Mouse (Mus musculus) cerebellum, postnatal 10 days (tissue): ENCODE results near the gene Kctd13.

ENCODE experiments used
- DNase-seq, 2 experiments: peaks; one replicate each; pipeline ENCODE4 v3.0.0; 2021; ENCODE audit warnings: mixed read lengths in 2 of 2

Kctd13 gene

DNA sequence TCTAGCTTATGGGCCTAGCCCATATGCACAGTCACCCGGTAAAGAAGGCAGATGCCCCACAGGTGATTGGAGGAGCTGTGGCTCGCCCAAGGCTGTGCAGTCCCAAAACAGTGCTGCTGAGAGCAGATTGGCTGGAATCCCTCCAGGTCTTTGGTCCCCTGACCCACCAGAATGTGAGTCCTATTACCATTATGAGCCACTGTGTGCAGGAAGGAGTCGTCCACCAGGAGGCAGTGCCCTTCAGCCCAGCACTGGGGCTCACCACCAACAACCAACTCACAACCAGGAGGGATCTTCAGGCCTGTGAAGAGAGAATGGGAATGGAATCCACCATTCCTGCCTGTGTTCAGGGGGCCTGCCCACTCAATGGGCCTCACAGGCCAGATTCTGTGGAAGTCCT lies 17.9 kb downstream of the Kctd13 start:
- peak; percentile 81 to 88 for DNase-seq

DNA sequence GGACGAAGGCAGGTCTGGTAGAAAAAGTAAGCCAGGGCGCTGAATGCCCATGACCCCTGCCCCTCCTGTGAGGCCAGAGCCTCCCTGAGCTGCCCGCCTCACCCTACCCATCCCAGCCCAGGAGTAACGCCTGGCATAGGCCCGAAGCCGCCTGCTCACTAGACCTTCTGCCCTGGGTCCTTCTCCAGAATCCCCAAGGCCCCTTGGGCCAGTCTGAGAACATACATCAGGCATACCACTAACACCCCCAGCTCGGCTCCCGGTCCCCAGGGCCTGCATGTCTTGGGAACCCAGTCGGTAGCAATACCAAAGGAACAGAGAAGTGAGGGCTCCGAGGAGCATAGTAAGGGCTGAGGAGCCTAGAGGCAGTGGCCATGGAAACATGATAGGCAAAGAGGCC lies 19.9 kb downstream of the Kctd13 start:
- peak; percentile 33 to 35 for DNase-seq

DNA sequence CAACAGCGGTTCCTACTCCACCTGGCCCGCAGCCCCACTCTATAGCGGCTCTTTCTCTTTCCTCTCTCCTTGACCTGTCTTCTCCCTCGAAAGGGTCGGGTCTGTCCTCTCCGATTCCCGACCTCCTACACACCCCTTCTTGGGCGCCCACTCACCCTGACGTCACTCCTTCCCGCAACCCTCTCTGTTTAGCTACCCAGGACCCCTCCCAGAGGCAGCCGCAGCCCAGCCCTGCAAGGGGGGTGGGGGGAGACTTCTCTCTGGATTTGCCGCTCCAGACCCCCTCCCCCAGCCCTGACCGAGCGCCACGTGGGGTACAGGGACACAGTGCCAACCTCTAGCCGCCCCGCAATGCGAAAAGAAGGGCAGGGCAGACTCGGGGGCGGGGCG lies 20.7 kb downstream of the Kctd13 start, which contains the start of gene Asphd1:
Gene Asphd1, minus strand, starts transcription at position 180 of the 390 bp plus-strand sequence.
- peak; percentile 86 to 88 for DNase-seq

DNA sequence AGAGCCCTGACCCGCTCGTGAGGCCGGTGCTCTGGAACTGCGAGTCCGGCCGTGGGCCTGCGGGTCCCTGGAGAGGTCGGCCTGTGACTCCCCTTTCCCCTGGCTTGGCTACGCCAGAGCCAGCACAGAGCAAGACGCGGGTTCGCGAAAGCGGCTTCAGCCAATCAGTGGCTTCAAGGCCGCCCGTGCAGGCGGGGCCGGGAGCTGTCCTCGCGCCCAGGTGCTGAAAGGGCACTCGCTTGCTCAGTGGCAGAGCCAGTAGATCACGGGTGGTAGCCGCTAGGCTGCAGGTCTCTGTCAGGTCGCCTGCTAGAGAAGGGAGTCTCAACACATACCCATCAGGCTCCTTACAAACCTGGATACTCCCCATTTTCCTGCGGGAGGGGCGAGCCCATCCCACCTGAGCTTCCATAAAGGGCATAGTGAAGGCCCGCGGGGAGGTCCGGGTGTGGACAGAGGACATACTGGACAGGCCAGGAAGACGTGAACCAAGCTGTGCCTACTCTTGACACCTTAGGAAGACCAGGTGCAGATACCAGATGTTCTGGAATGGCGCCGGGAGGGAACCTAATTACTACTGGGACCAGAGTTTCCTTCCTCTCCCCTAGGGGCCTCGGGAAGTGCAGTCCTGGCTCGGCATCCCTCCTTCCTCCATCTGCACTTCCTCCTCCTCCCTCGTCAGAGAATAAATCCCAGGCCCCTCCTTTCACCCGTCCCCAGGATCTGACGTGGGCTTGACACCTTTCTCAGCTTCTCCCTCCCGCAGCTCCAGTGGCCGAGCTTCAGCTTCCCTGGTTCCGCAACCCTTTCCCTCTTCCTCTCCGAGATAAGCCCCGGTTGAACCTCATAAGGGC lies 21.3 kb downstream of the Kctd13 start, which contains the start of gene Sez6l2:
Gene Sez6l2, plus strand, starts transcription at position 771 of the 854 bp plus-strand sequence.
- peak; percentile 90 to 92 for DNase-seq

DNA sequence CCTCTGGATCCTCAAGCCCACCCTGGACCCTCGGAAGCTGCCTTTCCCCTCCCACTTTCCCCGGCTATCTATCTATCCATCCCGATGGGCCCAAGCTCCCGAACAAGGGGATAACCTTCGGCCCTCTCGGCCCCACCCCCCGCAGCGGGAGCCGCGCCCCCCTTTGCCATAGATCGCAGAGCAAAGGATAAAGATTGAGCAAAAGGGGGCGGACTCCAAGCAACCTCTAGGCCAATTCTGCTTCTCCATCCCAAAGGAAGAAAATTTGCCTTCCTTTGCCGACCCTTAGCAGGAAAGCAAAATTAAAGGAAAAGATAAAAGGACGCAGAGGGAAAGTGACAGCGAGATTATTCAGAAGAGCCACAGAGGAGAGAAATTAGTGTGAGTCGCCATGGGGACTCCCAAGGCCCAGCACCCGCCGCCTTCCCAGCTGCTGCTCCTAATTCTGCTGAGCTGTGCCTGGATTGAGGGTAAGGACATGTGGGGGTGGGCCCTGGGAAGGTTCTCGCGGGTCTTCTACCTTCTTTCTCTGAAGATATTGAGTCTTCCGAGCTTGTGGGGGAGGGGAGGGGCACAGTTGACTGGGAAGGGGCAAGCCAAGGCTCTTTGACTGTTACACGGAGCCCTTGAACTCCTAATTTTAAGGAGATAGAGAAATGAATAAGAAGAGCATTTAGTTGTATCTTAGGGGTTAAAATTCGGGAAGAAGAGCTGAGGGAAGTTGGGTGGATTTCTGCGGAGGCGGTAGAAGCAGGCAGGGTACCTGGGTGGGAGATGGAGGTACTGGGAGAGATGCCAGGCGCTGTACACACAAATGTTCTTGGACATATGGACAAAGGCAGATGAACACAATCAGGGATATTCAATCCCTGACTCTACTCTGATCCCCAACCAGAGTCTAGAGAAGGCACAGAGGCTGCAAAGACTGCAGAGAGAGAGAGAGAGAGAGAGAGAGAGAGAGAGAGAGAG lies 22.3 kb downstream of the Kctd13 start:
- DNase-seq, result peak; percentile 84

DNA sequence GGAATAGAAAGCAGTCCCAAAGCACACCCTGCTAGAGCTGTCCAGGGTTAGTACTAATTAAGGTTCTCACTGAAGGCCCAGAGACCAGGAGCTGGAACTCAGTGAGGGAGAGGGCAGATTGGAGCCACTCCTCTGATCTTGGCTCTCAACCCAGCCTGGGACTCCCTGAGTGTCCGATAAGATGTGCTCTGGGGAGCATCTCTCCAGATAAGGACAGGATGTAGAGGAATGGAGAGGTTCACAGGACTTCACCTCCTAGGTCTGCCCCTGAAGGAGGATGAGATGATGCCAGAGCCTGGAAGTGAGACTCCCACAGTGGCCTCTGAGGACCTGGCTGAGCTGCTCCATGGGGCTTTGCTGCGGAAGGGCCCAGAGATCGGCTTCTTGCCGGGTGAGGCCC lies 23.1 kb downstream of the Kctd13 start:
- DNase-seq, result peak in 1 of 2 experiments; percentile 44

DNA sequence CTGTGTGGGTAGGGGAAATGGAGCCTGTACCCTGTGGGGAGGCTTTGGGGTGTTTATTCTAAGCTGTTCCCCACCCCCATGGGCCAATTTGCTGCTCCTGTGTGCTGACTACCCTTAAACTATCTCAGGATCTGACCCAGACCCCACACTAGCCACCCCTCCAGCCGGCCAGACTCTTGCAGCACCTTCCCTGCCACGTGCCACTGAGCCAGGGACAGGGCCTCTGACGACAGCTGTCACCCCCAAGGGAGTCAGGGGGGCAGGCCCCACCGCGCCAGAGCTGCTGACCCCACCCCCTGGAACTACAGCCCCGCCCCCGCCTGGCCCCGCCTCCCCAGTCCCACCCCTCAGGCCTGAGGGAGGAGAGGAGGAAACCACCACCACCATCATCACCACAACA lies 24.0 kb downstream of the Kctd13 start:
- peak; percentile 29 to 47 for DNase-seq

DNA sequence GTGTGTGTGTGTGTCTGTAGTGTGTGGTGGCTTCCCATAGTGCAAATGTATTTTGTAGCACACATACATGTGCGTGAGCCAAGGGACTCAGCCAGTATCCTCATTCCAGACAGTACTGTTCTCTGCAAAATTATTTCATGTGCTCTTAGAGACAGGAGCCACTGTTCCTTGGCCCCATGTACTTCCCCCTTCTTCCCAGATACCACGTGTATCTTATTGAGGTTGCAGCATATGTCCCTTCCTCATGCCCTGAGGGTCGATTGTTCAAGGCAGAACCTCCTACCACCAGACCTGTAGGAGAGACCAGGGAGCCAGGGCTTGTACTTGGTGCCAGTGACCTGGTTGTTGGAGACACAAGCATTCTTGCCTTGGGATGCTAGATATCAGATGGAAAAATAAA lies 26.4 kb downstream of the Kctd13 start:
- no peak for DNase-seq

DNA sequence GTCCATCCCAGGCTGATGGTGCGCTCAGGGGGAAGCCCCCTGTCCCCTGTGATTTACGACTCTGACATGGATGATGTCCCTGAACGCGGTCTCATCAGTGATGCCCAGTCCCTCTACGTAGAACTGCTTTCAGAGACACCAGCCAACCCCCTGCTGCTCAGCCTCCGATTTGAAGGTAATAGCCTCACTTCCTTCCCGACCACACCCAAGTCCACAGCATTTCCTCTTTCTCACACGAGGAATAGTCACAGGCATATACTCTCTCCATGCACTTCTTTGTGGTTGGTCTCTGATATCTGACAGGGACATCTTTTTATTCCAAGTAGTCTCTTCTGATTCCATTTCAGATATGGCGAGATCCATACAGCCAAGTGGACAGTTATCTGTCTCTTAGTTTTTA lies 31.1 kb downstream of the Kctd13 start:
- DNase-seq, result no peak

DNA sequence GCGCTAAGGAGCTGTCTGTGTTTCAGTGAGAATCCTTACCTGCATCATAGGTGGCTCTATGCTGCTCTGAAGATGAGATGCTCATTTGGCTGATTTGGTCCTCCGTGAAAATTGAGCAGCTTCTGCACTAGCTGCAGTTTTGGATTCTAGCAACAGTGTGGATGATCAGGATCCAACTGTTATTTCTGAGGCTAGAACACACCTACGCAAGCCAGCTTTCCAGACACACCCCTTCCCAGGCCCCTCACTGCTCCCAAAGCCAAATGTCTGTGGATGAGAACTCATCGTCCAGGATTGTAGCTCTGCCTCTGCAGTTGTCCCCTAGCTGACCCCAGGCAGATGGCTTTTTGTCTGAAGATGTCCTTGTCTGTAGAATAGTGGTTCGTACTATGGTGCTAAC lies 32.4 kb downstream of the Kctd13 start:
- no peak for DNase-seq

DNA sequence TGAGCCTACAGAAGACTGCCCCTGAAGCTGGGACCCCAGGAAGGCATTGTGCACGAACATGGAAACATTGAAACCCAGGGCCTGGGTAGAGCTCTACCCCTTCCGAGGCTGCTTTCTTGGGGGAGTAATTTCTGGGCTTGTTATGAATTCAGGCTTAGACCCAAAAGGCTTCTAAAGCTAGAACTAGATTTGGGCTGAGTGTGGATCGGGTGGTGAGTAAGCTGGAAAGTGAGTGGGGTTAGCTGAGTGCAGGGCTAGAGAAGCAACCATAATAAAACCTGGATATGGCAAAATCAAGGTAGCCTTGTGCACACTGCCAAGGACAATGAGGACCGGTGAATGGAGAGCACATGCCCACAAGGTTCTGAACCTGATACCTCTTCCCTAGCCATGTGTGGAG lies 33.3 kb downstream of the Kctd13 start:
- DNase-seq, result no peak

DNA sequence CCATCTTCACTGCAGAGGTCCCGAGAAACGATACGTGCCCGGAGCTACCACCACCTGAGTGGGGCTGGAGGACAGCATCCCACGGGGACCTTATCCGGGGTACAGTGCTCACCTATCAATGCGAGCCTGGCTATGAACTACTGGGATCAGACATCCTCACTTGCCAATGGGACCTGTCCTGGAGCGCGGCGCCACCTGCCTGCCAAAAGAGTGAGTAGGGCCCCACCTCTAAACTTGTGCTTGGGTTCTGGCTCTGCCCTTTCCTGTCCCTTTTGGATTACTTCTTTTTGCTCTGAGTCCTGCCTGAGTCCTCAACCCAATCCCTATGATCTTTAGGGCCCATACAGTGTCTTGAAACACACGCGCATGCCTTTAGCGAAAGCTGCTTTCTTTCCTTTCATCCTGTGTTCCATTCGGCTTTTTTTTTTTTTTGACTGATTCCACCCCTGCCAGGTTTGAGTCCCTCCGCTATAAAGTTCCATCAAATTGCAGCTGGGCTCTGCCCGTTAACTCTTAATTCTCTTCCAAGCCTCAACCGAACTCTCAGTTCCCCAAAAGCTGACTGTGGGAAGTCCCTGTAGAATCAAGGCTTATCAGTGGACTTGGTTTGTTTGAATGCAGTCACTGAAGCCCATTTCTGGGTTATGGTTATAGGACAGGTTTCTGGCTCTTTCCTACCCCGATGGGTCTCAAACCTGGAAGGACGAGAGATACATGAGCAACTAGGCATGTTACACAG lies 35.0 kb downstream of the Kctd13 start:
- DNase-seq, result peak; percentile 49 to 57

DNA sequence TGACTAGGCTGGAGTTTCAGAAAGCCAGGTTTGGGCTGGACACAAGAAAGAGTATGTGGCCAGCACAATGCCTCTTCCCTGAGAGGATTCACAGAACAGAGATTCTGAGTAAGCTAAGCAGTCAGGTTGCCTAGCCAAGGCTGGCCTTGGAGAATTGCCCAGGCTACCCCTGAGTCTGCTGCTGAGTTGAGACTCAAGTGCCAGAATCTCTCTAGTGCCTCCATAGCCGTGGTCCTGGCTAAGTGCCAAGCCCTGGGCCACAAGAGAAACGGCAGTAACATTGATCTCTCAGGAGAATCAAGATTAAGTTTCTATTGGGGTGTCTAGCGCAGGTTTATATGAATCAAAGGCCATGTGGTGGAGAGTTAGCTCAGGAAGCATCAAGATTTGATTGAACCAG lies 36.9 kb downstream of the Kctd13 start:
- DNase-seq, result peak; percentile 80 to 82

DNA sequence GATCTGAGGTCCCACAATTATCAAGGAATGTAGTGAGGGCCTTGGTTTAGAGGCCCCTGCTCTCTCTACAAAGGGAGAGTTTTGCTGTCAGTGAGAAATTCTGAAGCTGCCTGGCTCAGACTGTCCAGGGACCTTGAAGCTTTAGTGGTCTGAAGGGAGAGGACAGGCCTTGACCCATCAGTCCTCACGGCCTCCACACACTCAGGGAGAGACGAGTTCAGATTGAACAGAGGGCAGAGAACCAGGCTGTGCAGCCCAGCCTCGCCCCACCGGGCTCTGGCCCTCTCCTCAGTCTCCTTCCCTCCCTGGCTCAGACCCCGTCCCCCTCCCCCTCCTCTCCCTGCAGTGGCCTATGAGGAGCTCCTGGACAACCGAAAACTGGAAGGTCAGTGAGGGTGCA lies 38.7 kb downstream of the Kctd13 start:
- DNase-seq, result no peak

DNA sequence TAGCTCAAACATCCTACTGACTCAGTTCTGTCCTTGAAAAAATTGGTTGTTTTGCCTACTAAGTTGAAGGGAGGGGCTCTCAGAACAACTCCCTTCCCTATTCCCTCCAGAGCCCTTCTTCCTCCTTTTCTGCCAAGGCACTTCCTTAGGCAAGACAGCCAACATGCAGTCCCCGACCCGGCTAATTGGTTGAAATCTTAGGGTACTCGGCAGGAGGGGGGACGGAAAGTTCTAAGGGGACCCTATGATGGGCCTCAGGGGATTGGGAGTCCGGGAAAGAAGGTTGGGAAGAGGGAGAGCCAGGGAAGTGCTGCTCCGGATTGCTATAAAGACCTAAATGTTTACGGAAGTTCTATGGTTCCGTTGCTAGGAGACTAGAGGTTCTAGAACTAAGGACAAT lies 46.8 kb downstream of the Kctd13 start:
- peak in 1 of 2 experiments; percentile 34 for DNase-seq

DNA sequence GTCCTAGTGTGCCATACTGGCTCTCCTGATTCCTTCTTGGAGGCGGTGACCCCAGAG lies 47.0 kb downstream of the Kctd13 start, which contains the start of gene Cdipt:
Gene Cdipt, plus strand, starts transcription at position 22 of the 57 bp plus-strand sequence.
- no peak for DNase-seq

DNA sequence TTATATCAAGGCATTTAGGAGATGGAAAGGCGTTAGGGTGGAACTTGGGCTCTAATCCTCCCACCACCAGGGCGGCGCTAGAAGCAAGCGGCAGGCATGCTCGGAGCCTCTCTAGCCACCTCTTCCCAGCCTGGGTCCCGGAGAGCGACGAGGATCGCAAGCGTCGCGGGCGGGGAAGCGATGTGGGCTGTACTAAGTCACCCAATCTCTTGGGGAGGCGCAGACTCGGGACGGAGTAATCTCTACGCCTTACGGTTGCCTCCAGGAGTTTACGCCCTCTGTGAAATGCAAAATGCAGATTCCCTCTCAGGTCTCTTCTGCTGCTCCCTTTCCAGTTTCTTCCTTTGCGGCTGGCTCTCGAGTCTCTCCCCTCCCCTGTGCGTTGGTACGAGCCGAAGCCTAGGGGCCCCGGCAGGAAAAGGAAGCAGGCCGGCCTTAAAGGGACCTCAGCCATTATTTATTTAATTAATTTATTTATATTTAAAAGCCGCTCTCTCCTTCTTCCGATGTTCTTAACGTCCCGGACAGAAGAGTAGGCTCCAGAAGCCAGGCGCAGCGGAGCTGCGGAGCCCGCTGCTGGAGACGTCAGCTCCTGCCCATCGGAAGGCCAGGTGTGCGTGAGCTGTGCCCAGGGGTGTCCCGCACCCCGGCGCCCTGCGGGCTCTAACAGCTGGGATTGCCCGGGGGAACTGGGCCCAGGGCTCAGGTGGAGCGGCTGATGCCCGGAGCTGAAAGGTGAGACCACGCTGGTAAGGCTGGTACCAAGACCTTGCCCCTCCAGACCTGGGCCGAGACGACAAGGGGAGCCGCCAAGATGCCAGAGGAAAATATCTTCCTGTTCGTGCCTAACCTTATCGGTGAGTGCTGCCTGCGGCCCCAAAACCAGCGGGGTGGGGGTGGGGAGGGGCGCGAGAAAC lies 47.5 kb downstream of the Kctd13 start, which contains the start of gene Cdiptos:
Gene Cdiptos, minus strand, starts transcription at position 149 of the 917 bp plus-strand sequence.
- DNase-seq, result peak; percentile 99 to 100

DNA sequence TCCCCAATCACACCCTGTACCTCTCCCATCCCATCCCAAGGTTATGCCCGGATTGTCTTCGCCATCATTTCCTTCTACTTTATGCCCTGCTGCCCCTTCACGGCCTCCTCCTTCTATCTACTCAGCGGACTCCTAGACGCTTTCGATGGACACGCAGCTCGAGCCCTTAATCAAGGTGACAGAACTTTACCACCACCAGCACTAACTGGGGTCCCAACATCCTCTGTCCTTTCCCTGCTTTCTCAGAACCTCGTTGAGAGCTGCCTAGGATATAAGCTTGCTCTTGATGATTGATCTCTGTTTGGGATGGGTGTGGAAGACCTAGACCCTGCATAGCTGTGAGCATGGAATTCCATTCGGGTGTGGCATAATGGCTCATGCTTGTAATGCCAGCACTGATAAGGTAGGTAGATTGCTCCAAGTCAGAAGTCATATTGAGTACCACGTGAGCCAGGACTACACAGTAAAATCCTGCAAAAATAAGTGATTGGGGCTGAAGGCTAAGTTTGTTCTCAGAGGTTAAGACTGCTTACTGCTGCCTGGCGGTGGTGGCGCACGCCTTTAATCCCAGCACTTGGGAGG lies 48.3 kb downstream of the Kctd13 start:
- no peak for DNase-seq

DNA sequence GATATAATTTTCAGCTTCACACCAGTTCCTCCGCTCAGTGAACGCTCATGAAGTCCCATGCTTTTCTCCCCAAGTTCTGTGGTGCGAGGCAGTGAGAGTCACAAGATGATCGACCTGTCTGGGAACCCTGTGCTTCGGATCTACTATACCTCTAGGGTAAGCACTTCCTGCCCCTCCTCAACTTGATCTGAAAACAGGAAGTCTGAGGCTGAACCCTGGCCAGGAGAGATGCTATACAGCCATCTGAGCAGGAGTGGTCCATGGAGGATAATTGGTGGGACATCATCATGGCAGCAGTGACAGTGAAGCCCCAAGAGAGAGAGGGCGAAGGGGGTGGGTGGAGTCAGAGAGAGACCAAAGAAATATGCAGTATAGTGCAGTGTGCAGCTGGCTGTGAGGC lies 50.2 kb downstream of the Kctd13 start:
- DNase-seq, result no peak

DNA sequence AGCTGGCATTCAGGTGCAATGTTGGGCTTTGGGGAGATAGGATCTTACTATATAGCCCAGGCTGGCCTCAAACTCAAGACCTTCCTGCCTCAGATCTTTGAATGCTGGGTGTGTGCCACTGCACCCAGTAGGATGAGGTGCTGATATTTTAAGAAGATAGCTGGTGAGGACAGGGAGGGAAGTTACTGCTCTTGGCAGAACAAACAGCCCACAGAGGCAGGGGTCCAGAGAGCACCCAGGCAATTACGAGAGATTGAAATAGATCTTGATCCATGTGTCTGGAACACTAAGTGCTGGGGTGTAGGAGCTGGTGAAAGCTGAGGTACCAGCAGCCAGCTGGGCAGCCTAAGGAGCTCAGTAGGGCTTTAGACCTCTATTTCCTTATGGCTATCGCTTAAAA lies 52.9 kb downstream of the Kctd13 start:
- DNase-seq, result no peak

DNA sequence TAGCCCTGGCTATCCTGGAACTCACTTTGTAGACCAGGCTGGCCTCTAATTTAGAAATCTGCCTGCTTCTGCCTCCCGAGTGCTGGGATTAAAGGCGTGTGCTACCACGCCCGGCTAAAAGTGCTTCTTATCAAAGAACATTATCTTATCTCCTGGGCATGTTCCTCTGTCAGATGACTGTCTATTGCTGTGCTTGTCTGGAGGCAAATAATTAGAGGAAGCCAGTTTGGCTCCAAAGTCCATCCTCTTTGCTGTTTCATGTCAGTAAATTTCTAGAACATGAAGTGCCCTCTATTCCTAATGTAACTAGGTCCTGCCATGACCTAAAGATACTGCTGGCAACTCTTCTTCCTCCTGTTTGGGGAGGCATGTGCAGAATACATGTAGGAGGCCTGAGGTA lies 53.4 kb downstream of the Kctd13 start:
- DNase-seq, result no peak

DNA sequence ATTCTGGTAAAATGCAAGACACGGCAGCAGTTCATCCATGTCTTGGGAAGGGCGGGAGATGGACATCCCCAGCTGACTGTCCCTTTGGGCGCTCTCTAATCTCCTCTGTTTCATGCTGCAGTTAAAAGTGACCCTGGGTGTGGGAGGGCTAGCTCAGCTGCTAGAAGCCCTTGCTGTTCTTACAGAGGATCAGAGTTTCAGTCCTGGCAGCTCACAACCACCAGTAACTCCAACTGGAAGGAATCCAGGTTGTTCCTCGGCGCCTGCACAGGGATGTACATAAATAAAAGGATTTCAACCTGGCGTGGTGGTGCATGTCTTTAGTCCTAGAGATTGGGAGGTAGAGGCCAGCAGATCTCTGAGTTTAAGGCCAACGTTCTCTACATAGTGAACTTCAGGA lies 54.4 kb downstream of the Kctd13 start:
- DNase-seq, result no peak
